Mouse (Mus musculus): Measurements from ENCODE around the gene Slco1a1. TPM values are rescaled to one million over a fixed set of nuclear protein-coding genes. Genes with fewer than 3 reads are reported as not detected.

Gene Slco1a1
- polyA plus RNA-seq, 1 experiment from 2014 or later = not detected

- Histone ChIP-seq H3K9ac (replicated peaks) (no peak overlapping the region), H3K4me2 (no peak overlapping the region), H3K4me1 (replicated peaks) (no peaks in the 10 kb centered on the region), H3K36me3 (no peaks in the 10 kb centered on the region), H3K4me3 (replicated peaks) (no peak overlapping the region), H3K27me3 (no peaks in the 10 kb centered on the region), H3K9me3 (no peaks in the 10 kb centered on the region), H3K27ac (no peak overlapping the region)
- no peak for ATAC-seq (ENCODE audit: insufficient number of reproducible peaks, insufficient read depth, low FRiP score, low TSS enrichment, low read depth)
- WGBS = 78% methylated on average over 2 of the region's 2 CpGs
Measured at GRCm38 (mm10) chr6:141871711-141872110, 75.1 kb downstream of the Slco1a1 start.

- Histone ChIP-seq H3K9ac (replicated peaks) (no peak overlapping the region), H3K4me3 (replicated peaks) (no peak overlapping the region), H3K27ac (no peak overlapping the region), H3K4me2 (no peak overlapping the region), H3K9me3 (no peaks in the 10 kb centered on the region), H3K36me3 (no peaks in the 10 kb centered on the region), H3K27me3 (no peaks in the 10 kb centered on the region), H3K4me1 (replicated peaks) (no peaks in the 10 kb centered on the region)
- WGBS = 84% methylated on average over 5 of the region's 5 CpGs
- ATAC-seq (ENCODE audit: insufficient number of reproducible peaks, insufficient read depth, low FRiP score, low TSS enrichment, low read depth) = no peak
Measured at GRCm38 (mm10) chr6:141868735-141869134, 78.0 kb downstream of the Slco1a1 start.

- Histone ChIP-seq H3K27ac (no peak overlapping the region), H3K36me3 (no peaks in the 10 kb centered on the region), H3K4me2 (no peak overlapping the region), H3K4me3 (replicated peaks) (no peak overlapping the region), H3K9me3 (no peaks in the 10 kb centered on the region), H3K4me1 (replicated peaks) (no peaks in the 10 kb centered on the region), H3K9ac (replicated peaks) (no peak overlapping the region), H3K27me3 (no peaks in the 10 kb centered on the region)
- 88% methylated on average over 5 of the region's 5 CpGs for WGBS
- ATAC-seq (ENCODE audit: insufficient number of reproducible peaks, insufficient read depth, low FRiP score, low TSS enrichment, low read depth) = no peak
Measured at GRCm38 (mm10) chr6:141866026-141866425, 80.7 kb downstream of the Slco1a1 start.

- Histone ChIP-seq H3K27me3 (no peaks in the 10 kb centered on the region), H3K9ac (replicated peaks) (no peak overlapping the region), H3K4me2 (no peak overlapping the region), H3K9me3 (no peaks in the 10 kb centered on the region), H3K36me3 (no peaks in the 10 kb centered on the region), H3K4me3 (replicated peaks) (no peak overlapping the region), H3K27ac (no peak overlapping the region), H3K4me1 (replicated peaks) (no peaks in the 10 kb centered on the region)
- no peak for ATAC-seq (ENCODE audit: insufficient number of reproducible peaks, insufficient read depth, low FRiP score, low TSS enrichment, low read depth)
- 90% methylated on average over 8 of the region's 8 CpGs for WGBS
Measured at GRCm38 (mm10) chr6:141857735-141858531, 88.8 kb downstream of the Slco1a1 start.

Other genes starting within 250 kb of the Slco1a1 start
- gene Gm5724, start 173.2 kb downstream of the Slco1a1 start, polyA plus RNA-seq (2016; fragmentation: Nextera tagmentation; extraction: Ambion mirVana) = not detected in 2 replicates
- not detected in 2 replicates for gene Slco1a4, start 90.8 kb downstream of the Slco1a1 start, polyA plus RNA-seq (2016; fragmentation: Nextera tagmentation; extraction: Ambion mirVana)
- gene Gm6614, start 64.5 kb upstream of the Slco1a1 start, polyA plus RNA-seq (2016; fragmentation: Nextera tagmentation; extraction: Ambion mirVana) = not detected in 2 replicates

Measured in limb, embryonic 12.5 days (tissue).